Mouse (Mus musculus) brain, embryonic 14.5 days (tissue): ENCODE data around the gene Trmt1. TPM values are rescaled to one million over a fixed set of nuclear protein-coding genes. Genes with fewer than 3 reads are reported as not detected.

Experiments
- DNase-seq: peaks from one replicate; pipeline ENCODE4 v3.0.0-alpha.2; 2011; ENCODE audit warnings: low read depth
- CTCF ChIP-seq: fragments of 200-500 bp; IDR thresholded peaks from 2 replicates; pipeline ENCODE4 v1.5.1; 2012; ENCODE audit warnings: inconsistent platforms, mild to moderate bottlenecking, moderate library complexity, borderline replicate concordance; ENCODE audit not compliant: insufficient read depth, insufficient read length; ENCODE audit errors: extremely low read depth
- POLR2A ChIP-seq: fragments of 200-500 bp; IDR thresholded peaks from 2 replicates; pipeline ENCODE4 v1.6.1; 2012; ENCODE audit warnings: mild to moderate bottlenecking, inconsistent platforms, borderline replicate concordance; ENCODE audit not compliant: poor library complexity, insufficient read depth, insufficient read length, severe bottlenecking; ENCODE audit errors: extremely low read depth
- polyA plus RNA-seq: library from polyadenylated mRNA; depleted of rRNA; stranded (reverse); fragments of >200 nt; gene quantifications from 2 replicates; pipeline ENCODE4 v1.2.3, GENCODE M21; 2012; rRNA removed

Trmt1 gene
- 113 and 120 TPM in 2 replicates for polyA plus RNA-seq

- no peak for TF ChIP-seq POLR2A
- no peak for TF ChIP-seq CTCF
- DNase-seq = peak; percentile 31
Observed at GRCm38 (mm10) chr8:84686191-84687002, at the start of gene Trmt1. TSS of gene Trmt1 (plus strand) at chr8:84686307.

- no peak for TF ChIP-seq POLR2A
- no peak for TF ChIP-seq CTCF
- peak; percentile 27 for DNase-seq
Observed at GRCm38 (mm10) chr8:84637946-84638554, 48.1 kb upstream of the Trmt1 start.

- DNase-seq = peak; percentile 27
- TF ChIP-seq POLR2A (0 out of 2 replicates have a peak, but pooled peaks have one; percentile 10), CTCF (no peak)
Observed at GRCm38 (mm10) chr8:84638555-84639161, 47.4 kb upstream of the Trmt1 start.

GRCm38 (mm10) chr8:84639162-84640009 lies 46.7 kb upstream of the Trmt1 start:
- peak; percentile 98 for TF ChIP-seq POLR2A
- TF ChIP-seq CTCF = peak; percentile 71
- DNase-seq = peak; percentile 98

GRCm38 (mm10) chr8:84640010-84640588 lies 46.0 kb upstream of the Trmt1 start:
- DNase-seq = no peak

GRCm38 (mm10) chr8:84640617-84641294 lies 45.4 kb upstream of the Trmt1 start:
- TF ChIP-seq CTCF = no peak
- no peak for TF ChIP-seq POLR2A
- DNase-seq = no peak

More at GRCm38 (mm10) chr8:84640010-84640588, 46.0 kb upstream of the Trmt1 start:
- no peak for TF ChIP-seq POLR2A
- TF ChIP-seq CTCF = no peak

- no peak for DNase-seq
- TF ChIP-seq POLR2A = no peak
- no peak for TF ChIP-seq CTCF
Observed at GRCm38 (mm10) chr8:84641578-84642361, 44.3 kb upstream of the Trmt1 start.

GRCm38 (mm10) chr8:84643019-84643418 lies 43.1 kb upstream of the Trmt1 start:
- no peak for DNase-seq
- TF ChIP-seq POLR2A = no peak
- TF ChIP-seq CTCF = no peak

GRCm38 (mm10) chr8:84646800-84647199 lies 39.3 kb upstream of the Trmt1 start:
- TF ChIP-seq POLR2A = no peak
- peak; percentile 33; the same call in 1 of the 2 replicates for TF ChIP-seq CTCF
- DNase-seq = peak; percentile 35

- DNase-seq = peak; percentile 71
- no peak for TF ChIP-seq POLR2A
- TF ChIP-seq CTCF = no peak
Observed at GRCm38 (mm10) chr8:84647461-84647901, 38.6 kb upstream of the Trmt1 start.
